Mouse (Mus musculus): ENCODE measurements around the gene Fhit. TPM values are rescaled to one million over a fixed set of nuclear protein-coding genes. Genes with fewer than 3 reads are reported as not detected.

The Fhit gene
- 10.4 TPM for polyA plus RNA-seq (2014; fragmentation: Illumina TruSeq; extraction: RNeasy Lipid Tissue Mini Kit (QIAGEN cat#74804); ENCODE audit: low read depth, low replicate concordance)

GRCm38 (mm10) chr14:11161751-11162231, at the start of gene Fhit:
TSS of gene Fhit (minus strand) at chr14:11162035.

Other genes starting within 250 kb of the Fhit start
- gene Gm3839, start 194.7 kb upstream of the Fhit start, polyA plus RNA-seq (2014; fragmentation: Illumina TruSeq; extraction: RNeasy Lipid Tissue Mini Kit (QIAGEN cat#74804); ENCODE audit: low read depth, low replicate concordance): 2.8 TPM